8 mouse cellular contexts compared by ENCODE assay signal in genomic region chr6:5725611-5726236, GRCm38 (mm10). TPM values are rescaled to one million over a fixed set of nuclear protein-coding genes. Genes with fewer than 3 reads are reported as not detected.
A peak's percentile ranks its signal among the peaks of the same experiment; 100 is the strongest.
DNase-seq lines count a peak whose midpoint lies in the region; ATAC-seq lines count a peak whose summit lies in the region.

TSS of gene Dync1i1 (plus strand) at chr6:5725639.

- ATAC-seq in embryonic facial prominence, embryonic 15.5 days (ENCODE audit: insufficient number of reproducible peaks, low FRiP score, low TSS enrichment, low read depth), result peak; percentile 84
- ATAC-seq in heart, embryonic 12.5 days (ENCODE audit: insufficient number of reproducible peaks, low FRiP score), result peak; percentile 83
- peak; percentile 52; the same call in 1 of the 2 replicates for ATAC-seq in liver, embryonic 12.5 days
- ATAC-seq in neural tube, embryonic 13.5 days (ENCODE audit: low read depth), result peak; percentile 94

- under 1% methylated on average over 40 of the region's 40 CpGs for WGBS in embryonic facial prominence, embryonic 15.5 days
- WGBS in heart, embryonic 12.5 days, result 1% methylated on average over 39 of the region's 40 CpGs
- WGBS in liver, embryonic 12.5 days (ENCODE audit: insufficient replicate concordance), result 1% methylated on average over 40 of the region's 40 CpGs
- 2% methylated on average over 39 of the region's 40 CpGs for WGBS in neural tube, embryonic 13.5 days

- H3K4me1 ChIP-seq in embryonic facial prominence, embryonic 15.5 days, result peaks cover 15% of the 10 kb centered on the region
- H3K4me1 ChIP-seq in heart, embryonic 12.5 days (replicated peaks), result peaks cover 2% of the 10 kb centered on the region; the same call in 1 of the 2 replicates
- peaks cover 4% of the 10 kb centered on the region; the same call in 1 of the 2 replicates for H3K4me1 ChIP-seq in liver, embryonic 12.5 days
- H3K4me1 ChIP-seq in neural tube, embryonic 13.5 days (replicated peaks), result peaks cover 12% of the 10 kb centered on the region

- no peaks in the 10 kb centered on the region for H3K9me3 ChIP-seq in embryonic facial prominence, embryonic 15.5 days (replicated peaks)
- no peaks in the 10 kb centered on the region for H3K9me3 ChIP-seq in heart, embryonic 12.5 days (replicated peaks)
- H3K9me3 ChIP-seq in liver, embryonic 12.5 days (replicated peaks), result no peaks in the 10 kb centered on the region
- H3K9me3 ChIP-seq in neural tube, embryonic 13.5 days, result no peaks in the 10 kb centered on the region

- peaks cover 11% of the 10 kb centered on the region for H3K27me3 ChIP-seq in embryonic facial prominence, embryonic 15.5 days
- H3K27me3 ChIP-seq in heart, embryonic 12.5 days (replicated peaks), result no peaks in the 10 kb centered on the region
- H3K27me3 ChIP-seq in liver, embryonic 12.5 days (replicated peaks), result peaks cover 25% of the 10 kb centered on the region
- H3K27me3 ChIP-seq in neural tube, embryonic 13.5 days, result peaks cover 17% of the 10 kb centered on the region

- no peaks in the 10 kb centered on the region for H3K36me3 ChIP-seq in embryonic facial prominence, embryonic 15.5 days
- no peaks in the 10 kb centered on the region for H3K36me3 ChIP-seq in heart, embryonic 12.5 days
- no peaks in the 10 kb centered on the region for H3K36me3 ChIP-seq in liver, embryonic 12.5 days
- no peaks in the 10 kb centered on the region for H3K36me3 ChIP-seq in neural tube, embryonic 13.5 days

- DNase-seq in urinary bladder, adult 18-20 months (ENCODE audit: low spot score in 2 of 2), result peak; percentile 0 to 14
- DNase-seq in urinary bladder, postnatal 10 days (ENCODE audit: low spot score), result no peak
- peak; percentile 47 for DNase-seq in kidney, postnatal 14 days
- peak; percentile 4 to 5 for DNase-seq in urinary bladder, postnatal 36 days (ENCODE audit: low spot score in 2 of 2)

- H3K9ac ChIP-seq in embryonic facial prominence, embryonic 15.5 days, result peak within 1 kb of the TSS; percentile 26; the same call in 1 of the 2 replicates
- peak within 1 kb of the TSS; percentile 51 for H3K9ac ChIP-seq in heart, embryonic 12.5 days
- H3K9ac ChIP-seq in liver, embryonic 12.5 days, result no peak within 1 kb of the TSS
- H3K9ac ChIP-seq in neural tube, embryonic 13.5 days, result peak within 1 kb of the TSS; percentile 69

- peak within 1 kb of the TSS; percentile 83 for H3K4me2 ChIP-seq in embryonic facial prominence, embryonic 15.5 days (replicated peaks)
- H3K4me2 ChIP-seq in heart, embryonic 12.5 days, result peak within 1 kb of the TSS; percentile 99
- H3K4me2 ChIP-seq in liver, embryonic 12.5 days, result peak within 1 kb of the TSS; percentile 62
- H3K4me2 ChIP-seq in neural tube, embryonic 13.5 days, result peak within 1 kb of the TSS; percentile 81

- peak within 1 kb of the TSS; percentile 46 for H3K4me3 ChIP-seq in embryonic facial prominence, embryonic 15.5 days (replicated peaks)
- H3K4me3 ChIP-seq in heart, embryonic 12.5 days, result peak within 1 kb of the TSS; percentile 63
- peak within 1 kb of the TSS; percentile 38 for H3K4me3 ChIP-seq in liver, embryonic 12.5 days
- H3K4me3 ChIP-seq in neural tube, embryonic 13.5 days, result peak within 1 kb of the TSS; percentile 50

- H3K27ac ChIP-seq in embryonic facial prominence, embryonic 15.5 days (replicated peaks), result no peak within 1 kb of the TSS
- no peak within 1 kb of the TSS for H3K27ac ChIP-seq in heart, embryonic 12.5 days (ENCODE audit: poor library complexity, severe bottlenecking)
- H3K27ac ChIP-seq in liver, embryonic 12.5 days, result no peak within 1 kb of the TSS
- H3K27ac ChIP-seq in neural tube, embryonic 13.5 days (replicated peaks), result no peak within 1 kb of the TSS; the same call in 1 of the 2 replicates

RNA-seq across cellular contexts. Expression of gene Dync1i1, which starts in this region (rescaled TPM):
- polyA plus RNA-seq in embryonic facial prominence, embryonic 15.5 days (2015; fragmentation: Nextera tagmentation; extraction: Ambion mirVana), result 9.6 and 11.2 TPM in 2 replicates
- polyA plus RNA-seq in heart, embryonic 12.5 days (2016; fragmentation: Nextera tagmentation; extraction: Ambion mirVana), result 3.0 and 3.2 TPM in 2 replicates
- 0.15 and 0.31 TPM in 2 replicates for polyA plus RNA-seq in liver, embryonic 12.5 days (2016; fragmentation: Nextera tagmentation; extraction: Ambion mirVana)
- 23.3 and 27.6 TPM in 2 replicates for polyA plus RNA-seq in neural tube, embryonic 13.5 days (2015; fragmentation: Nextera tagmentation; extraction: Ambion mirVana)

Comparison
In these comparisons a context has a peak if more than half of its experiments do, and no peak if none do; other contexts are left out.
1. Peak in ATAC-seq, H3K4me3 ChIP-seq and H3K4me2 ChIP-seq in liver, embryonic 12.5 days; RNA of the gene not detected or under 1 TPM.